8 mouse cellular contexts compared by ENCODE assay signal in the genomic region with DNA sequence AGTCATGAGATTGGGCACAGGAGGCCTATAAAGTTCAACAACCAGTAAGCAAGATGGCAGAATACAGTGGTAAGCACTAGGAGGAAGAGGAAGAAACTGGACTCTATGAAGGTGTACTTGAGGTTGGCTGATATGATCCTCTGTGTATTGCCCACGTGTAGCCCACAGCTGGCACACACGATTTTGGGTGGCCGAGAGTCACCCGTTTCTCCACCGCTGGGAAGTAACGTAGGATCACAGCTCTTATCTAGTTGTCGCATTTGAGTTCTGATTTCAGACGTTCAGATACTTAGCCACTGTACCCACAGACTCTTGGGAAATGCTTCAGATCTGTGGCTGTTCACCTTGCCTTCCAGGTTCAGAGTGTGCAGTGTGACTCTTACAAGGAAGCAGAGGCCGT. TPM values are rescaled to one million over a fixed set of nuclear protein-coding genes. Genes with fewer than 3 reads are reported as not detected.
DNase-seq lines count a peak whose midpoint lies in the region; ATAC-seq and TF ChIP-seq lines count a peak whose summit lies in the region.

No protein-coding gene starts in this region.

- H3K27ac ChIP-seq in kidney, adult 2 months (ENCODE audit: insufficient read depth, low read depth, low read length) = no peak overlapping the region
- H3K27ac ChIP-seq in brown adipose tissue, adult 24 weeks (replicated peaks; ENCODE audit: low read depth, low read length) = no peak overlapping the region
- H3K27ac ChIP-seq in hindbrain, embryonic 14.5 days = no peak overlapping the region
- H3K27ac ChIP-seq in midbrain, embryonic 13.5 days = 0 out of 2 replicates have a peak overlapping the region, but pooled peaks have one; percentile 65

- no peak for TF ChIP-seq POLR2A in kidney, adult 2 months (IDR thresholded peaks at IDR 0.05; ENCODE audit: low read depth, low read length)

- 77% methylated on average over 9 of the region's 9 CpGs for WGBS in kidney, adult 2 months
- WGBS in hindbrain, embryonic 14.5 days = 87% methylated on average over 9 of the region's 9 CpGs
- 87% methylated on average over 9 of the region's 9 CpGs for whole genome bisulfite sequencing in midbrain, embryonic 13.5 days

- H3K36me3 ChIP-seq in kidney, adult 2 months (ENCODE audit: control insufficient read depth, insufficient read depth, low read length) = no peaks in the 10 kb centered on the region
- 0 out of 2 replicates have a peak, but pooled peaks cover 3% of the 10 kb centered on the region for H3K36me3 ChIP-seq in hindbrain, embryonic 14.5 days (replicated peaks; ENCODE audit: control insufficient read depth, insufficient read depth)
- peaks cover 10% of the 10 kb centered on the region; the same call in 1 of the 2 replicates for H3K36me3 ChIP-seq in midbrain, embryonic 13.5 days

- no peak for DNase-seq in kidney, adult 2 months
- DNase-seq in kidney, adult 8-10 months = no peak
- DNase-seq in hindbrain, embryonic 14.5 days (ENCODE audit: low spot score) = no peak
- no peak for DNase-seq in natural killer cell, adult 2 months (ENCODE audit: low spot score in 2 of 2)
- no peak for DNase-seq in frontal cortex, postnatal 10 days (ENCODE audit: low spot score in 2 of 2)

- H3K9me3 ChIP-seq in hindbrain, embryonic 14.5 days (ENCODE audit: control insufficient read depth, low read length) = no peaks in the 10 kb centered on the region
- no peaks in the 10 kb centered on the region for H3K9me3 ChIP-seq in midbrain, embryonic 13.5 days

- H3K27me3 ChIP-seq in kidney, adult 2 months (replicated peaks; ENCODE audit: control insufficient read depth, insufficient read depth, low read length) = no peaks in the 10 kb centered on the region
- no peaks in the 10 kb centered on the region for H3K27me3 ChIP-seq in hindbrain, embryonic 14.5 days (ENCODE audit: control insufficient read depth, insufficient read depth, low read length)
- H3K27me3 ChIP-seq in midbrain, embryonic 13.5 days = no peaks in the 10 kb centered on the region

- no peak for TF ChIP-seq CTCF in kidney, adult 2 months (conservative IDR thresholded peaks at IDR 0.05; ENCODE audit: insufficient read depth, insufficient read length, low read depth, low read length)

- peak overlapping the region; percentile 74 for H3K4me2 ChIP-seq in hindbrain, embryonic 14.5 days (replicated peaks)
- peak overlapping the region; percentile 60 for H3K4me2 ChIP-seq in midbrain, embryonic 13.5 days (replicated peaks)

- peak overlapping the region; percentile 78 for H3K9ac ChIP-seq in hindbrain, embryonic 14.5 days
- peak overlapping the region; percentile 88 for H3K9ac ChIP-seq in midbrain, embryonic 13.5 days (replicated peaks)

- peak overlapping the region; percentile 70 for H3K4me3 ChIP-seq in kidney, adult 2 months (ENCODE audit: insufficient read depth, low read depth, low read length)
- H3K4me3 ChIP-seq in brown adipose tissue, adult 24 weeks (ENCODE audit: insufficient read depth, low read depth, low read length) = peak overlapping the region; percentile 87
- peak overlapping the region; percentile 69 for H3K4me3 ChIP-seq in hindbrain, embryonic 14.5 days (replicated peaks; ENCODE audit: low read length)
- H3K4me3 ChIP-seq in midbrain, embryonic 13.5 days (replicated peaks) = peak overlapping the region; percentile 83

- peaks cover 16% of the 10 kb centered on the region; the same call in 1 of the 2 replicates for H3K4me1 ChIP-seq in kidney, adult 2 months (ENCODE audit: control insufficient read depth, insufficient read depth, low read length)
- peaks cover 30% of the 10 kb centered on the region for H3K4me1 ChIP-seq in brown adipose tissue, adult 24 weeks (ENCODE audit: control insufficient read depth, insufficient read depth, insufficient read length, low read length)
- H3K4me1 ChIP-seq in hindbrain, embryonic 14.5 days (replicated peaks; ENCODE audit: control insufficient read depth, insufficient read depth, low read length) = peaks cover 18% of the 10 kb centered on the region
- H3K4me1 ChIP-seq in midbrain, embryonic 13.5 days (replicated peaks) = peaks cover 35% of the 10 kb centered on the region

- no peak for ATAC-seq in hindbrain, embryonic 14.5 days (ENCODE audit: low FRiP score)
- ATAC-seq in midbrain, embryonic 13.5 days = no peak
- no peak for ATAC-seq in erythroid progenitor cell, adult 5-6 weeks (replicated peaks; ENCODE audit: low FRiP score, poor library complexity, severe bottlenecking)

RNA-seq across cellular contexts. Expression of gene Vapb, which starts 0.9 kb away (rescaled TPM):
- polyA plus RNA-seq in kidney, adult 2 months (2012; rRNA removed) = 18.9 and 21.3 TPM in 2 replicates
- 74.1 and 75.7 TPM in 2 replicates for polyA plus RNA-seq in brown adipose tissue, adult 24 weeks (2012; ENCODE audit: insufficient read depth, insufficient read length, missing spikeins)
- polyA plus RNA-seq in hindbrain, embryonic 14.5 days (2014; fragmentation: Nextera tagmentation; extraction: Ambion mirVana) = 14.1 and 19.1 TPM in 2 replicates
- 12.3 and 13.8 TPM in 2 replicates for polyA plus RNA-seq in midbrain, embryonic 13.5 days (2015; fragmentation: Nextera tagmentation; extraction: Ambion mirVana)
- total RNA-seq in erythroid progenitor cell, adult 5-6 weeks (2015; ENCODE audit: low replicate concordance) = 3.6 and 5.9 TPM in 2 replicates
- 19.5 and 21.2 TPM in 2 replicates for total RNA-seq in erythroid progenitor cell, adult 5-6 weeks (2017; ENCODE audit: low replicate concordance)

RNA-seq across cellular contexts. Expression of gene 1700010B08Rik, which starts 19.0 kb away (rescaled TPM):
- polyA plus RNA-seq in kidney, adult 2 months (2012; rRNA removed) = not detected in 2 replicates
- not detected in 2 replicates for polyA plus RNA-seq in brown adipose tissue, adult 24 weeks (2012; ENCODE audit: insufficient read depth, insufficient read length, missing spikeins)
- polyA plus RNA-seq in hindbrain, embryonic 14.5 days (2014; fragmentation: Nextera tagmentation; extraction: Ambion mirVana) = not detected in 2 replicates
- not detected in 2 replicates for polyA plus RNA-seq in midbrain, embryonic 13.5 days (2015; fragmentation: Nextera tagmentation; extraction: Ambion mirVana)
- total RNA-seq in erythroid progenitor cell, adult 5-6 weeks (2015; ENCODE audit: low replicate concordance) = not detected in 2 replicates
- not detected in 2 replicates for total RNA-seq in erythroid progenitor cell, adult 5-6 weeks (2017; ENCODE audit: low replicate concordance)
